Mouse (Mus musculus): ENCODE data around the gene Rab11fip3. TPM values are rescaled to one million over a fixed set of nuclear protein-coding genes. Genes with fewer than 3 reads are reported as not detected.
"Not testable (repeated sequence)": the region's sequence is repeated elsewhere in the genome, so short reads cannot be mapped to it uniquely, and the experiment has no call there.

Rab11fip3 gene
- total RNA-seq, 2 experiments from 2014 or later: 57.9 to 61.5 TPM

GRCm38 (mm10) chr17:26042599-26043248, 26.6 kb downstream of the Rab11fip3 start:
- intact Hi-C loops (cut with DNase I): no loop called here
- DNase-seq: no peak

GRCm38 (mm10) chr17:26041111-26041802, 28.1 kb downstream of the Rab11fip3 start:
- DNase-seq: peak; percentile 33 to 43
- intact Hi-C loops (cut with DNase I): no loop called here

- intact Hi-C loops (cut with DNase I): loop anchor here (1.0 kb wide), 1 partner anchor 49 kb away; no protein-coding TSS in a partner anchor
- DNase-seq: not testable (repeated sequence)
Observed at GRCm38 (mm10) chr17:26040711-26041110, 28.6 kb downstream of the Rab11fip3 start.

DNA sequence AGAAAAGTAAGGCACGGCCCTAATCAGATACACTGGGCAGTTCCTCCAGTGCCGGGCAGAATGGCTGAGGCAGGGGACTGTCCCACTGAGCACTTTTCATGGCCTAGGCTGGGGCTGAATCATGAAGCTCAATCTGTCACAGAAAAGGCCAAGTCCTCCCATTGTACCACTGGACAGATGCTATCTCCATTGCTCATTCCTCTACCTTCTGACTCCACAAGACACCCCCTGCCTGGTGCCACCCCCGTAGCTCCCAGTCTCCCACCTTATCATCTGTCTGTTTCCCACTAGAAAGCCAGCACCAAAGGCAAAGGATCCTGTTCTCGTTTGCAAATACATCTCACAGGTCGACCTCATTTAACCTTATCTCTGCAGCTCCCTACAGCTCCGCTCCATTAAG, 37.3 kb downstream of the Rab11fip3 start:
- DNase-seq: no peak
- intact Hi-C loops (cut with DNase I): no loop called here

DNA sequence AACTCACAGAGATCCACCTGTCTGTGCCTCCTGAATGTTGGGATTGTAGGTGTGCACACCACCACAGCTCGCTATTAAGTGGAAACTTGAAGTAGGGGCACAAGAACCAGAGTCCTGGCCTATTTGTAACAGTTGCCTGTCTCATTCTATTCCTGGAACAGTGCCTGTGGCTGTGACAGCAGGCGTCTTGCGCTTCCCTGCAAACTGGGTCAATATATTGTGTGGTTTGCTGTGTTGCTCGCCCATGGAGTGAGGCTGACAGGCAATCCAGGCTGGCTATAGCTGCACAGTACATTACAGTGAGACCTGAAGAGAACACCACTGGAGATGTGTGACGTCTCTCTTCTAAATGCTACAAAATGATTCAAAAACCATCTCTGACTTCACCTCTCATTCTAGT, 37.8 kb downstream of the Rab11fip3 start:
- intact Hi-C loops (cut with DNase I): no loop called here
- DNase-seq: no peak

- intact Hi-C loops (cut with DNase I): no loop called here
- DNase-seq: no peak
Observed at GRCm38 (mm10) chr17:26028261-26028660, 41.1 kb downstream of the Rab11fip3 start.

- intact Hi-C loops (cut with DNase I): no loop called here
- DNase-seq: no peak
Observed at GRCm38 (mm10) chr17:26024674-26025073, 44.7 kb downstream of the Rab11fip3 start.

- no peak for DNase-seq
- intact Hi-C loops (cut with DNase I): no loop called here
Observed at GRCm38 (mm10) chr17:26023966-26024365, 45.4 kb downstream of the Rab11fip3 start.

DNA sequence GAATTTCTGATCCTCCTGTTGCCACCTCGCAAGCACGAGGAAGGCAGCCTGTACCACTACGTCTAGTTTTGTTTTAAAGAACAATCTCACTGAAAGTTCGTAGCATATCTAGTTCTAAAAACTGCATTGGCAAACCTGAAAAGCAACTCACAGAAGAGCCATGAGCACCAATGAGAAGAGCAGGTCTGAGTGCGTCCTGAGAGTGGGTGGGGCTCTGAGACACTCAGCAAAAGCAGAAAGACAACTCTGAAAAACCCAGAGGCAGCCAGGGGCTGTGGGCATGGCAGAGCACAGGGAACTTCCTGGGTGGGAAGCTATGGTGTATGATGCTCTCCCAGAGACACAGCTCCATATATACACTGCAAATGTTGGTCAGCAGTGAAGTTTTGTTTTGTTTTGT, 46.2 kb downstream of the Rab11fip3 start:
- no peak for DNase-seq
- intact Hi-C loops (cut with DNase I): no loop called here

GRCm38 (mm10) chr17:26021728-26022341, 47.5 kb downstream of the Rab11fip3 start:
- DNase-seq: no peak
- intact Hi-C loops (cut with DNase I): no loop called here

GRCm38 (mm10) chr17:26020848-26021347, 48.5 kb downstream of the Rab11fip3 start:
- intact Hi-C loops (cut with DNase I): no loop called here

GRCm38 (mm10) chr17:26018388-26018787, 51.0 kb downstream of the Rab11fip3 start:
- intact Hi-C loops (cut with DNase I): no loop called here
- no peak for DNase-seq

More at GRCm38 (mm10) chr17:26020848-26021347, 48.5 kb downstream of the Rab11fip3 start:
- DNase-seq: no peak

DNA sequence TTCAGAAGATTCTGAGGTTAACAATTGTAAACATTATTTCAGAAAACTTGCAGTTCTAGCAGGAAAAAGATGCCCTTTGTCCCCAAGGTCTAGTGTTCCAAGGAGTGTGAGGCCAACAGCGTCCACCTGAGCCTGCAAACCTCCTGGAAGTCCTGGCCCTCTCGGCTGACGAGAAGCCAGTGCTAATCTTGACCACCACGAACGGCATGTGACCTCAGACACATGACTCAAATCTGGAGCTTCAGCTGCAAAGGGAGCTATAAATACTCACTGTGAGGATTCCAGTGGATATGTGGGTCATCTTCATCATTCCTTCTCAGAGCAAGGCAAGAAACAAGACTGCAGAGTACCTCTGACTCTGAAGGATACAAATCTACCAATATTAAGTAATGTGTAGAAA, 51.4 kb downstream of the Rab11fip3 start:
- DNase-seq: no peak

GRCm38 (mm10) chr17:26017021-26017420, 52.3 kb downstream of the Rab11fip3 start:
- intact Hi-C loops (cut with DNase I): no loop called here
- DNase-seq: no peak

More for the DNA sequence above, 51.4 kb downstream of the Rab11fip3 start:
- intact Hi-C loops (cut with DNase I): no loop called here

- intact Hi-C loops (cut with DNase I): no loop called here
- DNase-seq: no peak
Observed at GRCm38 (mm10) chr17:26013711-26014110, 55.6 kb downstream of the Rab11fip3 start.

GRCm38 (mm10) chr17:26011841-26012460, 57.4 kb downstream of the Rab11fip3 start:
- peak; percentile 58 to 60 for DNase-seq
- intact Hi-C loops (cut with DNase I): loop anchor here (2.0 kb wide), 1 partner anchor 79 kb away; the partner anchor contains the start of gene Decr2

GRCm38 (mm10) chr17:26009540-26009939, 59.8 kb downstream of the Rab11fip3 start:
- DNase-seq: peak; percentile 29 to 46
- intact Hi-C loops (cut with DNase I): loop anchor here (2.0 kb wide), 1 partner anchor 115 kb away; no protein-coding TSS in a partner anchor

GRCm38 (mm10) chr17:26008787-26009186, 60.6 kb downstream of the Rab11fip3 start:
- DNase-seq: no peak
- intact Hi-C loops (cut with DNase I): loop anchor here (2.0 kb wide), 1 partner anchor 114 kb away; no protein-coding TSS in a partner anchor

GRCm38 (mm10) chr17:26008331-26008730, 61.0 kb downstream of the Rab11fip3 start:
- DNase-seq: no peak
- intact Hi-C loops (cut with DNase I): loop anchor here (2.0 kb wide), 1 partner anchor 114 kb away; no protein-coding TSS in a partner anchor

DNA sequence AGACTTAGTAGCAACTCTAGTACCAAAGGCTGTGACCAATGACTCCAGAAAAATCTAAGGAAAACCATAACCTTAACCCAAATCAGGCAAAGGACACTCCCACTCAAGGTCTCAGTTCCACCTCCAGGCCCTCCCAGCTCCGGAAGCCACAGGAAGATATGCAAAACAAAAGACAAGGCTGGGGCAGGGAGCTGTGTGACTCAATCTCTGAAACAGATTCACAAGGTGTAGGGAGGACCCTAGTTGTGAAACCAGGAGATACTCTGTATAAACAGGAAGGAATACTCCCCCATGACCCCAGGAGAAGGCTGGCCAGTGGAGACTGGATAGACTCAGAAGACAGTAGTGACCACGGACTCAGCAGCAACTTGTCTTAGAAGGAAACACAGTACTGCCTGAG, 61.7 kb downstream of the Rab11fip3 start:
- intact Hi-C loops (cut with DNase I): loop anchor here (2.0 kb wide), 1 partner anchor 113 kb away; no protein-coding TSS in a partner anchor
- no peak for DNase-seq

All from gastrocnemius, postnatal 36 days (tissue).